Mouse (Mus musculus) liver, embryonic 16.5 days (tissue): Measurements from ENCODE around the gene Gm2030. TPM values are rescaled to one million over a fixed set of nuclear protein-coding genes. Genes with fewer than 3 reads are reported as not detected.
"Not testable (repeated sequence)": the region's sequence is repeated elsewhere in the genome, so short reads cannot be mapped to it uniquely, and the experiment has no call there.

Experiments used
- ATAC-seq: fragments of 200-750 bp; cut with Nextera tagmentation; 2 replicates; pipeline ENCODE4 v1.8.0; 2017; ENCODE audit warnings: low read depth, mild to moderate bottlenecking, moderate number of reproducible peaks, moderate library complexity
- H3K27ac ChIP-seq: fragments of 300-500 bp; sonication (generic); 2 replicates; pipeline ENCODE4 v1.5.1; 2014; ENCODE audit warnings: mild to moderate bottlenecking, low read length
- H3K27me3 ChIP-seq: fragments of 300-500 bp; sonication (generic); 2 replicates; pipeline ENCODE4 v1.6.1; 2014; ENCODE audit warnings: low read depth, low read length, mixed read lengths; ENCODE audit not compliant: control insufficient read depth, insufficient read depth
- H3K36me3 ChIP-seq: fragments of 300-500 bp; sonication (generic); 2 replicates; pipeline ENCODE4 v1.6.1; 2014; ENCODE audit warnings: mild to moderate bottlenecking; ENCODE audit not compliant: control insufficient read depth, insufficient read depth
- H3K4me1 ChIP-seq: fragments of 300-500 bp; sonication (generic); 2 replicates; pipeline ENCODE4 v1.6.1; 2014; ENCODE audit warnings: low read depth, low read length, mixed read lengths; ENCODE audit not compliant: control insufficient read depth
- H3K4me2 ChIP-seq: fragments of 300-500 bp; sonication (generic); 2 replicates; pipeline ENCODE4 v1.6.1; 2014; ENCODE audit warnings: low read depth, low read length, mixed read lengths
- H3K4me3 ChIP-seq: fragments of 300-500 bp; sonication (generic); 2 replicates; pipeline ENCODE4 v1.5.1; 2014; ENCODE audit warnings: low read depth, mild to moderate bottlenecking, low read length
- H3K9ac ChIP-seq: fragments of 300-500 bp; sonication (generic); 2 replicates; pipeline ENCODE4 v1.6.1; 2014; ENCODE audit warnings: low read depth, low read length
- H3K9me3 ChIP-seq: fragments of 300-500 bp; sonication (generic); replicated peaks from 2 replicates; pipeline ENCODE4 v1.6.1; 2016; ENCODE audit warnings: low read length; ENCODE audit not compliant: control insufficient read depth
- WGBS: fragments of 180-500 bp; shearing (Covaris S2); extraction: QIAGEN DNeasy Blood & Tissue Kit; methylation state at CpG from one replicate; pipeline ENCODE4 v1.1.7; 2014; ENCODE audit not compliant: insufficient replicate concordance; 5-methylcytosine and 5-hydroxymethylcytosine counted together
- polyA plus RNA-seq: library from polyadenylated mRNA; unstranded; fragments of >200 nt; fragmentation: Nextera tagmentation; extraction: Ambion mirVana; gene quantifications from 2 replicates; pipeline ENCODE4 v1.2.1, GENCODE M21; 2015

Gene Gm2030
- not detected in 2 replicates for polyA plus RNA-seq

GRCm38 (mm10) chrX:26309944-26310343 lies at the start of gene Gm2030:
TSS of gene Gm2030 (minus strand) at chrX:26310044.
- not testable (repeated sequence) for H3K4me2 ChIP-seq, H3K9me3 ChIP-seq, H3K36me3 ChIP-seq, ATAC-seq, H3K4me3 ChIP-seq, H3K27me3 ChIP-seq, H3K9ac ChIP-seq, H3K27ac ChIP-seq, H3K4me1 ChIP-seq
- WGBS = 46% methylated on average over 3 of the region's 4 CpGs

Other genes with a start within 250 kb of the Gm2030 start
- gene Gm2012, start 78.7 kb downstream of the Gm2030 start, polyA plus RNA-seq = not detected in 2 replicates
- not detected in 2 replicates for gene Slx, start 235.5 kb upstream of the Gm2030 start, polyA plus RNA-seq